Mouse (Mus musculus) CD4-positive helper T cell, adult 2 months (primary cell): ENCODE results near the gene Olfr1440.

ENCODE experiments used
- DNase-seq: peaks from one replicate; pipeline ENCODE4 v3.0.0-alpha.2; 2012; ENCODE audit warnings: low read depth, missing footprints, low spot score

Gene Olfr1440

GRCm38 (mm10) chr19:12386979-12387378 is at the start of gene Olfr1440:
Olfr1440 (plus strand) TSS chr19:12387279.
- DNase-seq, result no peak

DNA sequence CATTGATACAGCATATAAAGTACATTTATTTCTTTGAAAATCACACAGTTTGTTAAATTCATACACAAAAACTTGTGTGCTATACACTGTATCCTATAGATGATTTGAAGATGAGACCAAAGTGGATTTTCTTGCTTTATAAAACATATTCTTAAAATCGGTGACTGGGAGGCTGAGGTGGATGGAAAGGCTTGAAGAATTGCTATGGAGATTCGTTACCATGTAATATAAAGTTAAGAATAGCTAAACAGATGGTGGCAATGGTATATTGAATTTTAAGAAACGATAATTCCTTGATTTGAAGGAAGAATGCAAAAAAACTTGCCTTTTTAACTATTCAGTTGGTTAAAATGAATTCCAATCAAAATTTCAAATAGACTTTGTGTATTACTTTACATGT is 14.1 kb upstream of the Olfr1440 start:
- DNase-seq, result no peak

DNA sequence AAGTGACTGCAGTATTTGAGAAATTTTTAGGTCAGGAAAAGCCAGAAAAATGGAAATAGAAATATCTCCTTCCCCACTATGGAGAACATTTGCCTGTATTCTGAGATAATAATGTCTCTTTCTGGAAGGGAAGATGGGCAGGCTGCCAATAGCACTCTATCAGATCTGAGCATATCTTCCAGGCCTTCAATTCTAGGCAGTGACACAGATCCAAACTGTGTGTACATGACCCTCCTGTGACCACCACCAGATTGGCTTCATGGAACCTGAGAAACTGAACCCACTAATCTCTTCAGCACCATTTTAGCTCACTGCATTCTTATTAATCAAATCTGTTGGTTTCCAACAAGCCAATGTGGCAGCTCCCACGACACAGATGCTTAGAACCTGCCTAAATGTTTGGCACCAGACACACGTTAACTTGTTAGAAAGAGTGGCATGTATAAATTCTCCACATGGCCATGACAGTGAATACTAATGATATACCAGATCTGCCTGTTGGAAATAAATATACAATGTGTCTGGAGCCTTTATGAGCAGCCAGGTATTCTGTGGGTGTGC is 12.5 kb upstream of the Olfr1440 start:
- no peak for DNase-seq

- DNase-seq, result no peak
Observed at GRCm38 (mm10) chr19:12413737-12414136, 26.7 kb downstream of the Olfr1440 start.

- no peak for DNase-seq
Observed at GRCm38 (mm10) chr19:12417361-12417760, 30.3 kb downstream of the Olfr1440 start, which contains the start of gene Olfr1441. Olfr1441 (plus strand) TSS chr19:12417433.

DNA sequence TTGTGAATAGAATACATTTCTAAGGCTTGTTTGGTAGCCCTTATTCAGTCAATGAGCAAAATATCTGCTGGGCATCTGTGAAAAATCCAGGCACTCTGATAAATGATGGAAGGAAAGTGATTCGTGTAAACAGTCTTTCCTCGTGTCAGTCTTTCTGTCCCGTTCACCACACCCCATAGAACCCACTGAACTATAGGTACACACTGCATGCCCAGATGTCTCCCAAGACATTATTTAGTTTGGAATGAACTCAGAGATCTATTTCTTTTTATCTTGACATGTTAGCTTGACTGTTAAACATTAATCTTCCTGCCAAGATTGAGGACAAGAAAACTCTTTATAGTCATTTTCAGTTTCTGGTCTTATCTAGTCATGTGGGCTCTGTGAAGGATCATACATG is 31.2 kb downstream of the Olfr1440 start:
- no peak for DNase-seq

GRCm38 (mm10) chr19:12420555-12420954 is 33.5 kb downstream of the Olfr1440 start:
- DNase-seq, result no peak

- no peak for DNase-seq
Observed at GRCm38 (mm10) chr19:12421680-12422079, 34.6 kb downstream of the Olfr1440 start.

DNA sequence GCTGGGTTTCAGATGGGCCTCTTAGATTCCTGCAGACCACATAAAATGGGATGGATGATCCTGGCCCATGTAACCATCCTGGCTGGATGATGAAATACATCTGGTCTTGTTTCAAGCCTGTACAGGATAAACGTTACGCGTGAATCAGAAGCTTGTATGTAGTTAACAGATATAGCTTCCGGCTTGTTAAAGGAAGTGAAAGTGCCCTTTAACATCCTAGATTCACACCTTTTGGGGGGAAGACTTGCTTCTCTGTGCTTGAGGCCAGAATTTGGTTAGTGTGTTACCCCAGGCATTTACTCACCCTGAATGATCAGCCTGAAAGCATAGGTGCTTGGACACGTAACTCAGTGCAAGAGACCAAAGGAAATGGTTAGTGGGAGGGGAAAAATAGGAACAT is 40.0 kb downstream of the Olfr1440 start:
- no peak for DNase-seq

DNA sequence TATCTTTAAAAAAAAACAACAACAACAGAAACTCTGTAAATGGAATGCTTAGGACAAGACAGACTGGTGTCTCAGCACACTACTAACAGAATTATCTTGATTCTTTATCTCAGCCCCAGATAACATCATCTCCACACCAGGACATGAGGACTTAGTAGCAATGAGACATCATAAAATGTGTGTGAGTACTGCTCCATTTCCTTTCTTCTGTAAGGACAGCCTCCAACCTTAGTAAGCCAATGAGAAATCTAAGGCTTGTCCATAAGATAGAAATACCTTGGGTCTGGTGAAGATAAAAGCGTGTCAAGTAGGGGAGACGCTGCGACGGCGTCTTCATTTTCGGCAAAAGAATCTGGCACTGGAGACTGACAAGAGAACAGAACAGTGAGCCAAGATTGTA is 40.5 kb downstream of the Olfr1440 start, which contains the start of gene Pfpl:
Gene Pfpl, plus strand, starts transcription at position 301 of the 400 bp plus-strand sequence.
- no peak for DNase-seq

GRCm38 (mm10) chr19:12433033-12433432 is 46.0 kb downstream of the Olfr1440 start:
- DNase-seq, result peak; percentile 29

DNA sequence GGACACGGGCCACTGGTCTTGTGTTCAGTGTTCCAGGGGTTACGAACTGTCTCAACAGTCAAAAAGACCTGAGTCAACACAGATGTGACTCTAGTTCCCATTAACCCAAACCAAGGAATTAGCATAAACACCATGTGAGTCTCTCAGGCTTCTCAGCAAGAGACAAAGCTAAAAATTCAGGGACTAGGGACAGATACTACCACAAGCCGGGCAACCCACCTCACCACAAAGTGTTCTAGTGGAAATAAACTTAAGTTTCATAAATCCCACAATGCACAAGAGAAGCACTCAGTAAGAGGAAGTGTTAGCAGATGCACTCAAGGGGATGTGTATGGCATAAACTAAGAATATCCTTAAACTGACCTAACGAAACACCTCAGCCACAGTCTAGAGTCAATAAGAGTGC is 47.9 kb downstream of the Olfr1440 start:
- no peak for DNase-seq

- DNase-seq, result no peak
Observed at GRCm38 (mm10) chr19:12435750-12436524, 48.9 kb downstream of the Olfr1440 start.

DNA sequence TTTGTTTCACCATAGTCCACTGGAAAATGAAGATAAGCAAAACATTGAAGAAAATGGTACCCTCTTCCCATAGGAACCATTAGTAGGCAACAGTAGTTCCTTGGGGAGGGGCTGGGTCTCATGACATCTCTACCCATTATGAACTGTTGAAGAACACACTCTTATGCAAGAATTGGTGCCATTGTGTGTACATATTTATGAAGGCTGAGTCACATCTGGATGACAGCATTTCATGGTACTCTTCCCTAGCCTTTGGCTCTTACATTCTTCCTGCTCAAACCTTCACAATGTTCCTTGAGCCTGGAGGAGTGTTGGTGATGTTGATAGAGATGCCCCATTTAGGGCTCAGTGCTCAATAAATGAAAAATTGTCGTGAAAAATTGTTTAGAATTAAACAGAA is 52.5 kb downstream of the Olfr1440 start:
- DNase-seq, result no peak

DNA sequence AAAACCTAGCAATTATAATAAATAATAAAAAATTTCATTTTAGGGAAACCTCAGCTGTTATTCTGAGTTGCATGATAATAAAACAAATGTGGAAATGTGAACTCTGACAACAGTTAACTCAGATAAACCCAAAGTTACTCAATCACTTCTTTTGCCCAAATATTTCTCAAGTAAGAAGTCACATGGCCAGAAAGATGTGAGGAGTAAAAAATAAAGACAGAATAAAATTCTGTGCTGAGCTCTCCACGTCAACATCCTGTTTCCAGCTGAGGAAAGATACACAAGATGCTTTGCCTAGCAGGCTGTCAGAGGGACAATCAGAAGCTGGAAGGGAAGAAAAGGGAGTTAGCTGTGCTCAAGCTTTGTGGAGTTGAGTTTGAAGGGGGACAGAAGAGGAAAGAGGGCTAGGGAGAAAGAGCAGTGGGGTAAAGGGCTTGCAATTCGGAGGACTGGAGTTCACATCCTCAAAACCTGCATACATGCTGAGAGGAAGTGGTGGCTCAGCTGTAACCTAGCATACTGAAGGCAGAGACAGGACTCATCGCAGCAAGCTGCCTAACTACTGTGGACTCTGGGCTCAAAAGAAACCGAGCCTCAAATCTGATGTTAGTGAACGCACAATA is 53.1 kb downstream of the Olfr1440 start:
- DNase-seq, result no peak

DNA sequence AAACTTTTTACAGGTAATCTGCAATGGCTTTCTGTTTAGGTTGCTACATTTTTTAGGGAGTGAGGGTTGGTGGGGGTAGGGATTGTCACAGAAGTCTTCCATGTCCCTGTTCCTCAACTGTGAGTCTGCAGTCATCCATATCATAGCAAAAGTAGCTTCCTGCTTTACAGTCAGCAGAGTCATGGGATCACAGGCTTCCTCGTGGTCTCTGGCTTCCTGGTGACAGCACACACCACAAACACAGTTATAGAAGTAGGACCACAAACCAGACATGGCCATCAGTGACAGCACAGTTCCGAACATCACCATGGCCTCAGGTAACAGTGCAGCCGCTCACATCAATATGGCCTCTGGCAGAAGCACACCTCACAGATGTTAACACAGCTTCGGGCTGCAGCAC is 55.5 kb downstream of the Olfr1440 start:
- no peak for DNase-seq

DNA sequence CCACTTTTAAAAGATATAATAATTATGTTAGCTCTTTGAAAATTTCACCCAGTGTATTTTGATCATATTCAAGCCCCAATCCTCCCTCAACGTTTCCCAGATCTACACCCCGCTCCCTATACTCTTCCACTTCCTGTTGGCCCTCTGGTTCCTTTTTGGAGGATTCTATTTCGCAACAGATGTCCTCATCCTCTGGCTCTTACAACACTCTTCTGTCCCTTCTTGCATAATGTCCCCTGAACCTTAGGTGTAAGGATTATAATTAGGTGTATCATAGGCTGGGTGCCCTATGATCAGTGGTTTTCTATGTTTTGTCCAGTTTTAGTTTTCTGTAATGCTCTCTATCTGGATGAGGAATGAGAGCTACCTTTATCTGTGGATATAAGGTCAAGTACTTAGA is 57.9 kb downstream of the Olfr1440 start:
- DNase-seq, result no peak
